Comparison of ENCODE assay signal across 8 mouse cellular contexts in genomic region chr14:120263380-120264135, GRCm38 (mm10). TPM values are rescaled to one million over a fixed set of nuclear protein-coding genes. Genes with fewer than 3 reads are reported as not detected.
DNase-seq lines count a peak whose midpoint lies in the region.

No protein-coding gene starts in this region.

- DNase-seq in adrenal gland, adult (ENCODE audit: inconsistent age in 2 of 2, low spot score in 1 of 2) = peak; percentile 62 to 88
- DNase-seq in adrenal gland, adult 8-10 months = no peak
- DNase-seq in left cerebral cortex, postnatal 4 days = peak; percentile 50
- DNase-seq in left cerebral cortex, adult 11 months (ENCODE audit: low spot score) = no peak
- peak; percentile 40 for DNase-seq in adipocyte (ENCODE audit: low spot score)
- peak; percentile 58 for DNase-seq in gastrocnemius, postnatal 10 days
- peak; percentile 82 for DNase-seq in lung, postnatal 36 days
- DNase-seq in right cerebral cortex, postnatal 25 days = no peak

- intact Hi-C loops in left cerebral cortex, postnatal 4 days (cut with DNase I) = loop anchor here (5.0 kb wide), 1 partner anchor 126 kb away; no protein-coding TSS in a partner anchor

RNA-seq across cellular contexts. Expression of gene Mbnl2, which starts 11.9 kb away (rescaled TPM):
- total RNA-seq in adrenal gland, adult 8-10 months (2022) = 100 to 1,000 TPM; 203 to 240 (median 218) TPM
- 10 to 100 TPM; 39.9 to 41.2 TPM for total RNA-seq in left cerebral cortex, postnatal 4 days (2021)
- total RNA-seq in gastrocnemius, postnatal 10 days (2021) = 100 to 1,000 TPM; 213 to 224 TPM

Comparison
In these comparisons a context has a peak if more than half of its experiments do, and no peak if none do; other contexts are left out.
1. DNase-seq: peak in adrenal gland, adult (2 of 2), left cerebral cortex, postnatal 4 days (single experiment), adipocyte (single experiment), gastrocnemius, postnatal 10 days (single experiment) and lung, postnatal 36 days (single experiment); none in adrenal gland, adult 8-10 months (single experiment), left cerebral cortex, adult 11 months (single experiment) and right cerebral cortex, postnatal 25 days (single experiment).
2. RNA of gene Mbnl2, which starts 11.9 kb away (total RNA-seq): 213 to 224 TPM in gastrocnemius, postnatal 10 days and 203 to 240 TPM in adrenal gland, adult 8-10 months; 39.9 to 41.2 TPM in left cerebral cortex, postnatal 4 days; every median in the first group is over 4 times any median in the second.